Mouse (Mus musculus) lung, postnatal 14 days (tissue): ENCODE measurements around the gene Tut1.
"Not testable (repeated sequence)": the region's sequence is repeated elsewhere in the genome, so short reads cannot be mapped to it uniquely, and the experiment has no call there.

Experiments
- DNase-seq: peaks from one replicate; pipeline ENCODE4 v3.0.0; 2021

The Tut1 gene

GRCm38 (mm10) chr19:8943047-8943446 is 10.6 kb upstream of the Tut1 start:
- no peak for DNase-seq

DNA sequence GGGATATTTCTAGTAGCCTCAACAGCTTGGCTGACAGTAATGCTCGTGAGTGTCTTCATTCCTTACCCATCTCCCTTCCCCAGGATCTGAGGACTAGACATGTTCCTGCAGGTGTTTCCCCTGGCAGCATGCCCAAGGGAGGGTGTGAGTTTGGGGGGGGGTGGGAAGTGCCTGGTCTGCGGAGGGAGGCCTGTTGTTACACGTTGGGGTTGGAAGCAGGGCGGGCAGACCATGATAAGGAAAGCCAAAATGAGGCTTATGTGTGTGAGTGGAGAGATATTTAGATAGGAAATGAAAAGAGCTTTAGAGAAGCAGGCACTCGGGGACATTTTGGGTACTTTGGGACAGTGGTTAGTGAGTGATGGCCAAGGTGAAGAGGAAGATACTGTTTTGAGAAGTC is 9.6 kb upstream of the Tut1 start:
- DNase-seq: no peak

DNA sequence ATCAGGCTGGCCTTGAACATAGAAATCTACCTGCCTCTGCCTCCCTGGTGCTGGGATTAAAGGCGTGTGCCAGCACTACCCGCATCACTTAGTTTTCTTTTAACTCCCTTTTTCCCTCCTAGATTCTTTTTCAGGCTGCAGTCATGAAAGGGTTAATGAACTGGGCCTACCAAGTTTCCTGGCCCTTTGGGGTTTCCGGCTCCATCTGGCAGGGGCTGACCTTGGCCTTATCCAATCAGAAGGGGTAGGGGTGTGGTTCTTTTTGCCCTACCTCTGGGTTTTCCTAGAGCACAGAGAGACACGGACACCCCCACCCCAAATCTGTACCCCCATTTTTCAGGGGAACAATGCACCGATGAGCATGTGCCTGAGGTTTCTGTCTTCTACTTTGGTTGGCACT is 8.9 kb upstream of the Tut1 start:
- peak; percentile 76 for DNase-seq

- DNase-seq: no peak
These were observed 8.4 kb upstream of the Tut1 start for GRCm38 (mm10) chr19:8945251-8945650.

- no peak for DNase-seq
These were observed 6.7 kb upstream of the Tut1 start for GRCm38 (mm10) chr19:8946929-8947328.

GRCm38 (mm10) chr19:8950190-8950589 is 3.5 kb upstream of the Tut1 start:
- no peak for DNase-seq

DNA sequence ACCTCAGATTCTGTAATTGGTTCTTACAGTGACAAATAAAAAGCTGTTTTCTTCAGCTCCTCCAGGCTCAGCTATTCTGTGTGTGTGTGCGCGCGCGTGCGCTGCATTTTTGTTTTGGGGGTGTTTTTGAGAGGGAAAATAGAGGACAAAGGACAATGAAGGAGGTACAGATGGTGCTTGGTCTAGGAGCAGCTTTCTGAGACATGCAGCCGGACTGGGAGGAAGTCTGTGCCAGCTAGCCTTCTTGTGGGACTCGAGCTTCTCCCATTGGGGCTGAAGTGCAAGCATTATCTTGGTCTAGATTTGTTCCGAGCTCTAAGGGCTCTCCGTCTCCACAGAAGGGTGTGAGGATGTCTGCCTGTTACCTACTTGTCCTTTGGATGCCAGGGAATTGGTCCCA is 1.4 kb upstream of the Tut1 start:
- DNase-seq: no peak

DNA sequence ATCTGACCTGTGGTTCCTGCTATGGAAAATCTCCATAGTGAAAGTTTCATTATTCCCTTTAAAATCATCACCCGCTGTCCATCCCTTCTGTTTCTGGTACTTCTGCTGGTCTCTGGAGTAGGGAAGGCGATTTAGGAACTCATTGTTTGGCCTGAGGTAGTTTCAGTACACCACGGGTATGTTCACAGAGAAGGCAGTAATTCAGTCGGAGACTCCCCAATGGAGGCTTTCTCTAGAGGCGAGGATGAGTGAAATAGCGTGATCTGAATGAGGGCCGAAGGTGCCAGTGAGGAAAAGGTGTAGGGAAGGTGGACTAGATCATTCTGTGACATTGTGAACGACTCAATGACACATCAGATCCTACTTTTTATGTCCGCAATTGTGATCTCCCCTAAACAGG is 524 bp downstream of the Tut1 start:
- DNase-seq: no peak

DNA sequence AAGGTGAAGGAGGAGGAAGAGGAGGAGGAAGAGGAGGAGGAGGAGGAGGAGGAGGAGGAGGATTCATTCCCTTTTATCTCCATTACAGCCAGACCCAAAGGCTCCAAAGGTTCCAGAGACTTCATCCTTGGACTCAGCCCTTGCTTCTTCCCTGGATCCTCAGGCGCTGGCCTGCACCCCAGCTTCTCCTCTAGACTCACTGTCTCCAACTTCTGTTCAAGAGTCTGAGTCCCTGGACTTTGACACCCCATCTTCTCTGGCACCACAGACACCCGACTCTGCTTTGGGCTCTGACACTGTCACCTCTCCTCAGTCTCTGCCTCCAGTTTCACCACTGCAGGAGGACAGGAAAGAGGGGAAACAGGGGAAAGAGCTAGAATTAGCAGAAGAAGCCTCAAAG is 8.6 kb downstream of the Tut1 start:
- DNase-seq: no peak

- DNase-seq: no peak
These were observed 11.4 kb downstream of the Tut1 start for GRCm38 (mm10) chr19:8965075-8965474.

DNA sequence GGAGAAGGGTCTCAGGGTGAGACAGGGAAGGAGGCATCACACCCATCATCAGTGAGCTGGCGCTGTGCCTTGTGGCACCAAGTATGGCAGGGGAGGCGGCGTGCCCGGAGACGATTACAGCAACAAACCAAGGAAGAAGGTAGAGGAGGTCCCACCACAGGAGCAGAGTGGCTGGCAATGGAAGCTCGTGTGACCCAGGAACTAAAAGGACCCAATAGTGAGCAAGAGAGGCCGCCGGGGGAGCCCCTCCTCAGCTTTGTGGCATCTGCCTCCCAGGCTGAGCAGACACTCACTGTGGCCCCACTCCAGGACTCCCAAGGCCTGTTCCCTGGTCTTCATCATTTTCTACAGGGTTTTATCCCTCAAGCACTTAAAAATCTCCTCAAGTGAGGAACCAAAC is 12.1 kb downstream of the Tut1 start:
- DNase-seq: no peak

- no peak for DNase-seq
These were observed 12.5 kb downstream of the Tut1 start for GRCm38 (mm10) chr19:8966198-8966589.

- DNase-seq: peak; percentile 98
These were observed 13.1 kb downstream of the Tut1 start, which contains the start of gene Eef1g for GRCm38 (mm10) chr19:8966590-8967372. Gene Eef1g, plus strand, starts transcription at chr19:8967041.

GRCm38 (mm10) chr19:8967373-8967743 is 13.7 kb downstream of the Tut1 start:
- no peak for DNase-seq

- no peak for DNase-seq
These were observed 14.2 kb downstream of the Tut1 start for GRCm38 (mm10) chr19:8967893-8968292.

GRCm38 (mm10) chr19:8972491-8972890 is 18.8 kb downstream of the Tut1 start:
- DNase-seq: not testable (repeated sequence)

GRCm38 (mm10) chr19:8974638-8975037 is 21.0 kb downstream of the Tut1 start:
- no peak for DNase-seq

DNA sequence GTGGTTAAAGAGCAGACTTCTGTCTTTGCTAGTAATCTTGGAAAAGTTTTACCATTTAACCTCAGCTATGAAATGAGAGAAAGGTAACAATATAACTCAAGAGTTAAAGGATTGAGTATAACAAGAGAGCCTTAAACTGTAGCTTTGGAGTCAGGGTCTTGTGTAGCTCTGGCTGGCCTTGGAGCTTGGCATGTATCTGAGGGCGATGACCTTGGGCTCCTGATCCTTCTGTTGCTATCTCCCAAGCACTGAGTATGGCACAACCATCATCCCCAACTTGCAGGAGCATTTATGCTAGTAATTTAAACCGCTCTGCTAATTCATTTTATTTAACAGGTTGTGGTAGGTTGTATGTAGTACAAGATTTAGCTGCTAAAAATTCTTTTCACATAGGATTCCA is 21.8 kb downstream of the Tut1 start:
- DNase-seq: no peak

DNA sequence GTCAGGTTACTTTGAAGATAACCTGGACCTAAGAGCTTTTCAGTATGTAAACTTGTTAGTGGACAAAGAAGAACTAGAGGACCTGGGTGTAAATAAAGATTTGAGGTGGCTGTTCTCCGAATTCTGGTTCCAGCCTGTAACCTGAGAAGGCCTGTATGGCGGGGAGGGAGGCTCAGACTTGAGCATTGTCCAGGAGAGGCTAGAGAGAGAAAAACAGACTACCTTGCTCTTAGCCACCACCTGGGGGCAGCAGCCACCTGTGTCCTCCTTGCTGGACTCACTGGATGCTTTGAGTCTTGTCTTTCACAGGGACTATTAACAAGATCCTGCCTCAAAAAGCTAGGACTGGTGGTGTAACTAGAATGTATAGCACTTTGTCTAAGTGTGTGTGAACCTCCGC is 22.9 kb downstream of the Tut1 start:
- DNase-seq: peak; percentile 53

GRCm38 (mm10) chr19:8980771-8981170 is 27.1 kb downstream of the Tut1 start:
- no peak for DNase-seq

DNA sequence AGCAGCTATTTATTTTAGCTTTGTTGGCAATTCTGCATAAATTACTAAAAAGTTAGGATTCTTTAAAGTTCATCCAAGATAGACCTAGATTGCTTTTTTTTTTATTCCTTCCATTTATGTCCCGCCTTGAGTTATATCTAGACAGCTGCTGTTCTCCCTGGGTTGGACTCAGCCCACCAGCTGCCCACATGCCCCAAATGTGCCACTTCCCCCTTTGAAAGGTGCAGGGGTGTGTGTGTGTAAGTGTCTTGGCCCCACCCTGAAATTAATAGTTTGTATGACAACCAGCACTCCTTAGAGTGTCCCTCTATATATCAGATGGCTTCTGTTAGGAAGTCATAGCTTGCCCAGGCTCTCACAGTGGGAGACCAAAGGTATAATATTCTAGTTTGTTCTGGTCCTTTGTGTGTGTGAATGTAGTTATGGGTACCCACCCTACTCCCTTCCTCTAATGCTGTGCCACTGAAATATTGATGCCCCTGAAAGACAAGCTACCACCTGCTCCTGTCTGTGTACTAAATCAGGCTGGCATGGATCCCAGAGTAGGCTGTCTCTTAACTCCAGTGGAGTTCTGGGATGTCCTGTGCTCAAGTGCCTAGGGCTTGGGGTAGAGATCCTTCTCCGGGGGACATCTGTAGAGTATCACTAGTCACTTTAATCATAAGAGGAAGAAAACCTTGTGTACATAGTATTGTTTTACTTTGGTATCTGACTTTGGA is 28.0 kb downstream of the Tut1 start:
- no peak for DNase-seq

DNA sequence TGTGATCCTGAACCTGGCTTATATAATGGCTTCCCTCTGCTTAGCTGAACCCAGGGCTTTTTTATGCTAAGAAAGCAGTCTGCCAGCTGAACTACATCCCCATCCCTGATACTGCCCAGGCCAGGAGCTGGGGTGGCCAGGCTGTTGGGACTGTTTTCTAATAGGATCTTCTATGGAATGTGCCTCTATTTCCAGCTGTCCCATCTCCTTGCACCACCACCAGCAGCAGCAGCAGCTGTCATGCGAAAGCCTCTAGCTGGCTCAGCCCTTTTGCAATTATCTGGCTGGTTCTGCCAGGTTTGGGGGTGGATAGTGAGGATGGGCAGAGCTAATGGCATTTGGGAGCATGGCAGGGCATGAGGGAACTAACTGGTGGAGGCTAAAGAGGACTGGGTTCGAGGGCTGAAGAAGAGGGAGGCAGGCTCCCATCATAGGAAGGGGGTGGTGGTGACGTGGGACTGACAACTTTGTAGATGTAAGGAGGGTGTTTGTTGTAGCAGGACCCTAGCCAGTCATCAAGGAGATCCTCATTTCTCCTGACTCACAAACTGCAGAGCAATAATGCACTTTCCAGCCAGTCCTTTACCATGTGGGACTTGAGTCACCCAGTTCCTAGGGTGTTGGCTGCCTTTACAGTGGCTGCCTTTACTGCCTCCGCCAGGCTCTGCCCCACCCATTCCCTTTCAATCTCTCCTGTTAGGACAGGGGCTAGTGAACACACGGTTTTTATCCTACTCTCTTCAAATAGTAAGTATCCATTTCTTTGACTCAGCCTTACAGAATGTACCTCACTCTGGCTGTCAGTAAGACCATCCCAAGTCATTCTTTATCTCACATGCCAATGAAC is 28.9 kb downstream of the Tut1 start:
- peak; percentile 36 for DNase-seq

DNA sequence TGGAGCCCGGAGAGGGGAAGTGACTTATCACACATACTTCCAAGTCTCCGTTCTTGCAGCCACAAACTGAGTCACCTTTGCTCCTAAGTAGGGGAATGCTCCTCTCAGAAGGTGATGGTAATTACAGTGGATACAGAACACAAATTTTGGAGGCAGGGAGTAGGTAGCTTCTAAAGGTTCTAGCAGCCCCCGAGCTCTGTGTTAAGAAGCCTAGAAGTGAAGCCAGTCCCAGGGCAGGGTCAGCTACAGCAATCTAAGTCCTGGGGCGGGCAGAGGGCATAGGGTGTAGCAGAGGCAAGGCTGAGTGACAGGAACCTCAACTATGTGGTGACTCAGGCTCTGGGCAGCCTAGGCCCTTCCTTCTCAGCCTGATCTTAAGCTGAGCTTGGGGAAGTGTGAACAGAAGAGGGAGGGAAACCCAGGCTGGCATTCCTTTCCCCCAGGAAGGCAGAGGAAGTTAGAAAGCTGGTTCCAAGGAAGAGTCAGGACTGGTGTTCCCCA is 29.6 kb downstream of the Tut1 start:
- DNase-seq: peak; percentile 51
